ENCODE assay signal across 28 mouse cellular contexts in genomic region chr5:119249124-119249718, GRCm38 (mm10).
DNase-seq lines count a peak whose midpoint lies in the region; ATAC-seq and TF ChIP-seq lines count a peak whose summit lies in the region.
"Had no signal": no experiment of that assay in that cellular context is flagged by ENCODE, and none has a peak within 500 bp of the region (broad histone marks: within the 10 kb centered on the region; RNA-seq: fewer than 3 reads in every experiment).

No protein-coding gene starts in this region.

- H3K4me2 ChIP-seq in intestine, embryonic 14.5 days (ENCODE audit: low read length) = no peak overlapping the region
- no peak overlapping the region for H3K4me2 ChIP-seq in intestine, embryonic 16.5 days (ENCODE audit: low read depth, low read length)
- H3K4me2 ChIP-seq in stomach, postnatal 0 days (replicated peaks; ENCODE audit: low read depth) = no peak overlapping the region
- H3K4me2 ChIP-seq: embryonic facial prominence, embryonic 15.5 days; forebrain, embryonic 12.5 days; heart, embryonic 15.5 days; lung, embryonic 14.5 days; midbrain, embryonic 15.5 days; neural tube, embryonic 15.5 days had no signal

- no peaks in the 10 kb centered on the region for H3K27me3 ChIP-seq in intestine, embryonic 14.5 days (replicated peaks; ENCODE audit: control insufficient read depth, insufficient read depth, low read length)
- no peaks in the 10 kb centered on the region for H3K27me3 ChIP-seq in intestine, embryonic 16.5 days (replicated peaks; ENCODE audit: control insufficient read depth, insufficient read depth, low read length)
- H3K27me3 ChIP-seq in stomach, postnatal 0 days (ENCODE audit: control insufficient read depth, insufficient read depth, low read length) = no peaks in the 10 kb centered on the region
- H3K27me3 ChIP-seq: CH12.LX; embryonic facial prominence, embryonic 15.5 days; forebrain, embryonic 12.5 days; heart, embryonic 15.5 days; midbrain, embryonic 15.5 days; neural tube, embryonic 15.5 days had no signal

- TF ChIP-seq EP300 in stomach, postnatal 0 days (optimal IDR thresholded peaks at IDR 0.05) = no peak

- H3K36me3 ChIP-seq in intestine, embryonic 14.5 days (ENCODE audit: control insufficient read depth, insufficient read depth, low read length) = no peaks in the 10 kb centered on the region
- no peaks in the 10 kb centered on the region for H3K36me3 ChIP-seq in intestine, embryonic 16.5 days (ENCODE audit: control insufficient read depth, insufficient read depth, low read length)
- H3K36me3 ChIP-seq in stomach, postnatal 0 days (ENCODE audit: control insufficient read depth, insufficient read depth, low read length) = no peaks in the 10 kb centered on the region
- H3K36me3 ChIP-seq: embryonic facial prominence, embryonic 15.5 days; forebrain, embryonic 12.5 days; heart, embryonic 15.5 days; midbrain, embryonic 10.5 days; midbrain, embryonic 15.5 days; neural tube, embryonic 15.5 days had no signal

- H3K4me1 ChIP-seq in intestine, embryonic 14.5 days (replicated peaks; ENCODE audit: control insufficient read depth, insufficient read depth, low read length) = peaks cover 4% of the 10 kb centered on the region; the same call in 1 of the 2 replicates
- H3K4me1 ChIP-seq in intestine, embryonic 16.5 days (ENCODE audit: control insufficient read depth, insufficient read depth, low read length) = no peaks in the 10 kb centered on the region
- no peaks in the 10 kb centered on the region for H3K4me1 ChIP-seq in stomach, postnatal 0 days (replicated peaks; ENCODE audit: control insufficient read depth, insufficient read depth)
- H3K4me1 ChIP-seq: heart, embryonic 15.5 days; midbrain, embryonic 15.5 days; neural tube, embryonic 15.5 days had no signal

- peak; percentile 13 for DNase-seq in adrenal gland, postnatal 14 days
- DNase-seq in adrenal gland, postnatal 25 days = no peak
- no peak for DNase-seq in intestine, embryonic 14.5 days (ENCODE audit: low spot score)
- DNase-seq in MN1 (ENCODE audit: low spot score) = peak; percentile 47
- DNase-seq in stomach, postnatal 0 days (ENCODE audit: low spot score) = peak; percentile 18
- DNase-seq in cerebellum, postnatal 4 days (ENCODE audit: low spot score in 2 of 2) = no peak
- DNase-seq: adrenal gland, adult 8-10 months; cerebellum, adult 11 months; cerebellum, adult 9-10 months; forebrain, postnatal 0 days; gastrocnemius, postnatal 36 days; kidney, adult 11 months; kidney, postnatal 14 days; liver; right cerebral cortex, postnatal 25 days; spleen, adult 18-20 months had no signal

- H3K4me3 ChIP-seq in intestine, embryonic 14.5 days (ENCODE audit: low read depth, low read length) = no peak overlapping the region
- H3K4me3 ChIP-seq in intestine, embryonic 16.5 days (ENCODE audit: low read length) = no peak overlapping the region
- no peak overlapping the region for H3K4me3 ChIP-seq in stomach, postnatal 0 days (ENCODE audit: low read depth, low read length)
- H3K4me3 ChIP-seq: embryonic facial prominence, embryonic 15.5 days; forebrain, embryonic 12.5 days; heart, adult 2 months; heart, embryonic 15.5 days; midbrain, embryonic 10.5 days; midbrain, embryonic 15.5 days; neural tube, embryonic 15.5 days had no signal

- H3K27ac ChIP-seq in intestine, embryonic 14.5 days (ENCODE audit: low read depth) = peak overlapping the region; percentile 4; the same call in 1 of the 2 replicates
- H3K27ac ChIP-seq in intestine, embryonic 16.5 days (ENCODE audit: low read length) = no peak overlapping the region
- H3K27ac ChIP-seq in stomach, postnatal 0 days (replicated peaks) = no peak overlapping the region
- H3K27ac ChIP-seq: embryonic facial prominence, embryonic 15.5 days; forebrain, embryonic 12.5 days; heart, adult 2 months; heart, embryonic 15.5 days; liver, embryonic 14.5 days; midbrain, embryonic 10.5 days; midbrain, embryonic 15.5 days; neural tube, embryonic 15.5 days had no signal

- ATAC-seq in intestine, embryonic 14.5 days (replicated peaks; ENCODE audit: low FRiP score, low TSS enrichment, low read depth) = 0 out of 2 replicates have a peak, but pooled peaks have one; percentile 36
- ATAC-seq in intestine, embryonic 16.5 days = no peak
- ATAC-seq in stomach, postnatal 0 days (ENCODE audit: low FRiP score, low TSS enrichment) = no peak; the same call in 1 of the 2 replicates
- ATAC-seq: forebrain, postnatal 0 days; hindbrain, embryonic 16.5 days; midbrain, embryonic 15.5 days had no signal

- WGBS in intestine, embryonic 14.5 days = 22% methylated on average over 6 of the region's 6 CpGs
- 53% methylated on average over 6 of the region's 6 CpGs for WGBS in intestine, embryonic 16.5 days
- WGBS in stomach, postnatal 0 days = 61% methylated on average over 6 of the region's 6 CpGs

- no peaks in the 10 kb centered on the region for H3K9me3 ChIP-seq in intestine, embryonic 14.5 days (ENCODE audit: control insufficient read depth, low read length)
- H3K9me3 ChIP-seq in intestine, embryonic 16.5 days (ENCODE audit: control insufficient read depth, low read length) = no peaks in the 10 kb centered on the region
- no peaks in the 10 kb centered on the region for H3K9me3 ChIP-seq in stomach, postnatal 0 days (ENCODE audit: control insufficient read depth, low read length)
- H3K9me3 ChIP-seq: forebrain, embryonic 12.5 days; heart, embryonic 15.5 days; midbrain, embryonic 10.5 days; midbrain, embryonic 15.5 days; neural tube, embryonic 15.5 days had no signal

- TF ChIP-seq CTCF in stomach, postnatal 0 days (IDR thresholded peaks at IDR 0.05; ENCODE audit: low read depth) = no peak

- no peak overlapping the region for H3K9ac ChIP-seq in intestine, embryonic 14.5 days (ENCODE audit: low read length)
- H3K9ac ChIP-seq in intestine, embryonic 16.5 days (ENCODE audit: low read depth, low read length) = no peak overlapping the region
- H3K9ac ChIP-seq in stomach, postnatal 0 days (ENCODE audit: low read length) = no peak overlapping the region
- H3K9ac ChIP-seq: embryonic facial prominence, embryonic 15.5 days; forebrain, embryonic 12.5 days; forebrain, postnatal 0 days; heart, embryonic 15.5 days; liver, embryonic 14.5 days; lung, embryonic 14.5 days; midbrain, embryonic 15.5 days; neural tube, embryonic 15.5 days had no signal

Comparison
In these comparisons a context has a peak if more than half of its experiments do, and no peak if none do; other contexts are left out.
1. DNase-seq: peak in adrenal gland, postnatal 14 days (single experiment), MN1 (single experiment) and stomach, postnatal 0 days (single experiment); none in adrenal gland, postnatal 25 days (single experiment), intestine, embryonic 14.5 days (single experiment) and cerebellum, postnatal 4 days (0 of 2).